Mouse (Mus musculus): Measurements from ENCODE around the gene Gm12258. TPM values are rescaled to one million over a fixed set of nuclear protein-coding genes. Genes with fewer than 3 reads are reported as not detected.

Gm12258 gene
- polyA plus RNA-seq, 1 experiment, result 1.4 TPM

- Histone ChIP-seq H3K4me1 (ENCODE audit: control insufficient read depth, insufficient read depth, low read length) (peaks cover 5% of the 10 kb centered on the region), H3K27ac (ENCODE audit: control insufficient read depth, insufficient read depth, low read depth, low read length) (peak within 1 kb of the TSS; percentile 68), H3K36me3 (ENCODE audit: control insufficient read depth, insufficient read depth, low read length) (no peaks in the 10 kb centered on the region; the same call in none of the 2 replicates), H3K4me3 (ENCODE audit: control insufficient read depth, low read depth, low read length) (peak within 1 kb of the TSS; percentile 95), H3K27me3 (ENCODE audit: control insufficient read depth, insufficient read depth, low read length) (no peaks in the 10 kb centered on the region)
- TF ChIP-seq CTCF (IDR thresholded peaks at IDR 0.05; ENCODE audit: control insufficient read depth, insufficient read depth, insufficient replicate concordance, low read depth, low read length) (no peak), POLR2A (IDR thresholded peaks at IDR 0.05; ENCODE audit: control insufficient read depth, low read depth, low read length) (no peak; the same call in 1 of the 2 replicates)
Measured at GRCm38 (mm10) chr11:58867039-58867953, 20.3 kb downstream of the Gm12258 start, which contains the start of gene 2810021J22Rik. 2810021J22Rik (plus strand) TSS chr11:58867216.

GRCm38 (mm10) chr11:58867954-58868330, 21.0 kb downstream of the Gm12258 start:
- Histone ChIP-seq H3K4me1 (ENCODE audit: control insufficient read depth, insufficient read depth, low read length) (peaks cover 5% of the 10 kb centered on the region), H3K36me3 (ENCODE audit: control insufficient read depth, insufficient read depth, low read length) (no peaks in the 10 kb centered on the region; the same call in none of the 2 replicates), H3K4me3 (ENCODE audit: control insufficient read depth, low read depth, low read length) (no peak overlapping the region), H3K27ac (ENCODE audit: control insufficient read depth, insufficient read depth, low read depth, low read length) (no peak overlapping the region), H3K27me3 (ENCODE audit: control insufficient read depth, insufficient read depth, low read length) (no peaks in the 10 kb centered on the region)
- no peak for TF ChIP-seq POLR2A (IDR thresholded peaks at IDR 0.05; ENCODE audit: control insufficient read depth, low read depth, low read length)
- TF ChIP-seq CTCF (IDR thresholded peaks at IDR 0.05; ENCODE audit: control insufficient read depth, insufficient read depth, insufficient replicate concordance, low read depth, low read length), result no peak

- Histone ChIP-seq H3K4me3 (ENCODE audit: control insufficient read depth, low read depth, low read length) (no peak overlapping the region), H3K36me3 (ENCODE audit: control insufficient read depth, insufficient read depth, low read length) (no peaks in the 10 kb centered on the region; the same call in none of the 2 replicates), H3K4me1 (ENCODE audit: control insufficient read depth, insufficient read depth, low read length) (peaks cover 5% of the 10 kb centered on the region), H3K27ac (ENCODE audit: control insufficient read depth, insufficient read depth, low read depth, low read length) (no peak overlapping the region), H3K27me3 (ENCODE audit: control insufficient read depth, insufficient read depth, low read length) (no peaks in the 10 kb centered on the region)
- TF ChIP-seq CTCF (IDR thresholded peaks at IDR 0.05; ENCODE audit: control insufficient read depth, insufficient read depth, insufficient replicate concordance, low read depth, low read length), result no peak
- no peak for TF ChIP-seq POLR2A (IDR thresholded peaks at IDR 0.05; ENCODE audit: control insufficient read depth, low read depth, low read length)
Measured at GRCm38 (mm10) chr11:58870961-58871360, 24.0 kb downstream of the Gm12258 start.

- H3K4me1 ChIP-seq (ENCODE audit: control insufficient read depth, insufficient read depth, low read length), result no peaks in the 10 kb centered on the region
- no peak for TF ChIP-seq POLR2A (IDR thresholded peaks at IDR 0.05; ENCODE audit: control insufficient read depth, low read depth, low read length)
- H3K4me3 ChIP-seq (ENCODE audit: control insufficient read depth, low read depth, low read length), result no peak overlapping the region
- H3K27ac ChIP-seq (ENCODE audit: control insufficient read depth, insufficient read depth, low read depth, low read length), result no peak overlapping the region
- peaks cover 2% of the 10 kb centered on the region for H3K36me3 ChIP-seq (ENCODE audit: control insufficient read depth, insufficient read depth, low read length)
- no peaks in the 10 kb centered on the region for H3K27me3 ChIP-seq (ENCODE audit: control insufficient read depth, insufficient read depth, low read length)
Measured at GRCm38 (mm10) chr11:58883756-58884155, 36.8 kb downstream of the Gm12258 start.

- TF ChIP-seq POLR2A (IDR thresholded peaks at IDR 0.05; ENCODE audit: control insufficient read depth, low read depth, low read length), result no peak
- no peak for TF ChIP-seq CTCF (IDR thresholded peaks at IDR 0.05; ENCODE audit: control insufficient read depth, insufficient read depth, insufficient replicate concordance, low read depth, low read length)
Measured at GRCm38 (mm10) chr11:58890511-58890910, 43.6 kb downstream of the Gm12258 start.

GRCm38 (mm10) chr11:58894456-58894855, 47.5 kb downstream of the Gm12258 start:
- TF ChIP-seq CTCF (IDR thresholded peaks at IDR 0.05; ENCODE audit: control insufficient read depth, insufficient read depth, insufficient replicate concordance, low read depth, low read length) (no peak), POLR2A (IDR thresholded peaks at IDR 0.05; ENCODE audit: control insufficient read depth, low read depth, low read length) (no peak)
- no peak overlapping the region for H3K4me3 ChIP-seq (ENCODE audit: control insufficient read depth, low read depth, low read length)
- no peaks in the 10 kb centered on the region for H3K27me3 ChIP-seq (ENCODE audit: control insufficient read depth, insufficient read depth, low read length)
- no peak overlapping the region for H3K27ac ChIP-seq (ENCODE audit: control insufficient read depth, insufficient read depth, low read depth, low read length)
- peaks cover 12% of the 10 kb centered on the region for H3K36me3 ChIP-seq (ENCODE audit: control insufficient read depth, insufficient read depth, low read length)
- no peaks in the 10 kb centered on the region for H3K4me1 ChIP-seq (ENCODE audit: control insufficient read depth, insufficient read depth, low read length)

More at GRCm38 (mm10) chr11:58890511-58890910, 43.6 kb downstream of the Gm12258 start:
- Histone ChIP-seq H3K4me3 (ENCODE audit: control insufficient read depth, low read depth, low read length) (no peak overlapping the region), H3K4me1 (ENCODE audit: control insufficient read depth, insufficient read depth, low read length) (no peaks in the 10 kb centered on the region), H3K27me3 (ENCODE audit: control insufficient read depth, insufficient read depth, low read length) (no peaks in the 10 kb centered on the region), H3K27ac (ENCODE audit: control insufficient read depth, insufficient read depth, low read depth, low read length) (no peak overlapping the region), H3K36me3 (ENCODE audit: control insufficient read depth, insufficient read depth, low read length) (peaks cover 9% of the 10 kb centered on the region)

GRCm38 (mm10) chr11:58897485-58897884, 50.5 kb downstream of the Gm12258 start:
- Histone ChIP-seq H3K36me3 (ENCODE audit: control insufficient read depth, insufficient read depth, low read length) (peaks cover 6% of the 10 kb centered on the region), H3K27ac (ENCODE audit: control insufficient read depth, insufficient read depth, low read depth, low read length) (no peak overlapping the region), H3K4me1 (ENCODE audit: control insufficient read depth, insufficient read depth, low read length) (no peaks in the 10 kb centered on the region), H3K27me3 (ENCODE audit: control insufficient read depth, insufficient read depth, low read length) (no peaks in the 10 kb centered on the region), H3K4me3 (ENCODE audit: control insufficient read depth, low read depth, low read length) (no peak overlapping the region)
- TF ChIP-seq CTCF (IDR thresholded peaks at IDR 0.05; ENCODE audit: control insufficient read depth, insufficient read depth, insufficient replicate concordance, low read depth, low read length) (no peak), POLR2A (IDR thresholded peaks at IDR 0.05; ENCODE audit: control insufficient read depth, low read depth, low read length) (no peak)
